ENCODE assay signal across 2 mouse cellular contexts in genomic region chr2:9890251-9890650, GRCm38 (mm10).
TF ChIP-seq lines count a peak whose summit lies in the region.

No protein-coding gene starts in this region.

TF ChIP-seq in CH12.LX, 34 proteins besides CTCF, POLR2A, EP300 and RAD21:
- TF ChIP-seq MAZ (IDR thresholded peaks at IDR 0.05; ENCODE audit: low read depth, low read length) (no peak), ZMIZ1 (IDR thresholded peaks at IDR 0.05; ENCODE audit: low read depth, low read length) (no peak), MEF2A (IDR thresholded peaks at IDR 0.05; ENCODE audit: borderline replicate concordance, low read depth, low read length) (no peak), MXI1 (IDR thresholded peaks at IDR 0.05; ENCODE audit: low read depth, low read length) (peak; percentile 36; the same call in 1 of the 2 replicates), JUN (IDR thresholded peaks at IDR 0.05; ENCODE audit: insufficient read depth, low read depth, low read length) (no peak), ETS1 (conservative IDR thresholded peaks at IDR 0.05; ENCODE audit: low read depth, low read length) (no peak)

TF ChIP-seq in MEL, 35 proteins besides CTCF, POLR2A, EP300 and RAD21:
- TF ChIP-seq CHD1 (IDR thresholded peaks at IDR 0.05; ENCODE audit: low read depth, low read length) (no peak), GABPA (IDR thresholded peaks at IDR 0.05; ENCODE audit: low read depth, low read length) (no peak), E2F4 (IDR thresholded peaks at IDR 0.05; ENCODE audit: borderline replicate concordance, low read depth, low read length) (no peak), MAX (IDR thresholded peaks at IDR 0.05; ENCODE audit: low read length) (no peak), MAZ (IDR thresholded peaks at IDR 0.05; ENCODE audit: low read depth, low read length) (no peak), NRF1 (IDR thresholded peaks at IDR 0.05; ENCODE audit: insufficient read depth, low read depth, low read length, poor library complexity, severe bottlenecking) (no peak), RCOR1 (IDR thresholded peaks at IDR 0.05; ENCODE audit: low read depth, low read length) (no peak), HCFC1 (IDR thresholded peaks at IDR 0.05; ENCODE audit: low read depth, low read length) (no peak), ETS1 (IDR thresholded peaks at IDR 0.05; ENCODE audit: low read depth, low read length) (no peak), MYC (IDR thresholded peaks at IDR 0.05; ENCODE audit: low read depth, low read length) (no peak), TCF12 (IDR thresholded peaks at IDR 0.05; ENCODE audit: low read depth, low read length) (no peak), MYB (IDR thresholded peaks at IDR 0.05; ENCODE audit: low read depth, low read length) (no peak), USF2 (IDR thresholded peaks at IDR 0.05; ENCODE audit: borderline replicate concordance in 1 of 2, insufficient read depth in 1 of 2, low read depth in 1 of 2, low read length in 2 of 2) (no peak), ZKSCAN1 (IDR thresholded peaks at IDR 0.05; ENCODE audit: low read depth, low read length) (no peak), POLR2AphosphoS2 (IDR thresholded peaks at IDR 0.05; ENCODE audit: low read length) (no peak)
